Comparison of ENCODE assay signal across 22 mouse cellular contexts in the genomic region with DNA sequence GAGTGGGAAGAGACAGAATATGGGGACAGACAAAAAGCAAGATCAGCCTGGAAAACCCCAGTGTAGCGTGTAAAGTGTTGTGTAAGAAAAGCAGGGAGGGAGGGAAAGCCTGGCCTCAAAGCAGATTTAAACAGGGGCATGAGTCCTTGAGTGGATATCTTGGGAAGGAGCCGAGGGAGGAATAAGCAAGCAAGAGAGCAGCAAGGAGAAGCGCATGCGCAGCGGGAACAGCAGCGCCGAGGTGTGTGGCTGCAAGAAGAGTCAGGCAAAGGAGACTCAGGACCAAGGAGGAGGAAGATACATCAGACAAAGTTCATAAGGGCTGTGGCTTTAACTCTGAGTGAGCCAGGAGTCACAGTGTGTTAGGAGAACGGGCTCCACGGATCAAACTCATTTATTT. TPM values are rescaled to one million over a fixed set of nuclear protein-coding genes. Genes with fewer than 3 reads are reported as not detected.
DNase-seq lines count a peak whose midpoint lies in the region; TF ChIP-seq lines count a peak whose summit lies in the region.
"Had no signal": no experiment of that assay in that cellular context is flagged by ENCODE, and none has a peak within 500 bp of the region (broad histone marks: within the 10 kb centered on the region; RNA-seq: fewer than 3 reads in every experiment).

No protein-coding gene starts in this region.

- H3K4me1 ChIP-seq in cortical plate, adult 2 months (ENCODE audit: control insufficient read depth, insufficient read depth, low read length) = no peaks in the 10 kb centered on the region

- TF ChIP-seq POLR2A in cortical plate, adult 2 months (IDR thresholded peaks at IDR 0.05; ENCODE audit: extremely low read depth, insufficient read depth, low read length) = 0 out of 2 replicates have a peak, but pooled peaks have one; percentile 11

- no peak overlapping the region for H3K27ac ChIP-seq in cortical plate, adult 2 months (ENCODE audit: insufficient read depth, low read length)
- H3K27ac ChIP-seq: embryonic facial prominence, embryonic 13.5 days; forebrain, embryonic 12.5 days; heart, embryonic 10.5 days; hindbrain, embryonic 12.5 days had no signal

- no peak overlapping the region for H3K4me3 ChIP-seq in cortical plate, adult 2 months (ENCODE audit: insufficient read depth, low read length)
- H3K4me3 ChIP-seq: embryonic facial prominence, embryonic 13.5 days; forebrain, embryonic 12.5 days; heart, embryonic 10.5 days; hindbrain, embryonic 12.5 days had no signal

- TF ChIP-seq CTCF in cortical plate, adult 2 months (IDR thresholded peaks at IDR 0.05; ENCODE audit: extremely low read depth, insufficient read depth, low read length) = no peak

- peak; percentile 19 to 44 for DNase-seq in adrenal gland, adult (ENCODE audit: inconsistent age in 2 of 2, low spot score in 1 of 2)
- no peak for DNase-seq in adrenal gland, adult 8-10 months
- DNase-seq in frontal cortex, postnatal 36 days (ENCODE audit: low spot score in 2 of 2) = peak; percentile 31 to 46
- no peak for DNase-seq in frontal cortex, postnatal 10 days (ENCODE audit: low spot score in 2 of 2)
- DNase-seq in ovary, adult 18-20 months (ENCODE audit: low spot score) = peak; percentile 68
- no peak for DNase-seq in ovary, postnatal 10 days (ENCODE audit: low spot score)
- DNase-seq: B cell, adult 2 months; cerebellum, adult 2 months; cerebellum, postnatal 14 days; gastrocnemius, postnatal 10 days; heart, adult 18-20 months; heart, postnatal 10 days; heart, postnatal 4 days had no signal

RNA-seq across cellular contexts. Expression of gene Grik3, which starts 30.7 kb away (rescaled TPM):
- under 1 TPM; 0.52 to 0.64 (median 0.60) TPM for total RNA-seq in adrenal gland, adult 8-10 months (2022)
- polyA plus RNA-seq in cortical plate, adult 2 months (2012; rRNA removed) = 27.5 and 29.5 TPM in 2 replicates
- total RNA-seq: common myeloid progenitor, adult 5-6 weeks had no signal
- polyA plus RNA-seq: CD4-positive, CD25-positive, alpha-beta regulatory T cell, adult 4 months; G1E; inflammation-experienced regulatory T-cells, adult 6 months had no signal

Comparison
In these comparisons a context has a peak if more than half of its experiments do, and no peak if none do; other contexts are left out.
1. DNase-seq: peak in adrenal gland, adult (2 of 2), frontal cortex, postnatal 36 days (2 of 2) and ovary, adult 18-20 months (single experiment); none in adrenal gland, adult 8-10 months (single experiment), frontal cortex, postnatal 10 days (0 of 2) and ovary, postnatal 10 days (single experiment).